Mouse (Mus musculus): ENCODE measurements around the gene Grin3b. TPM values are rescaled to one million over a fixed set of nuclear protein-coding genes. Genes with fewer than 3 reads are reported as not detected.

Gene Grin3b
- total RNA-seq, 2 experiments from 2014 or later, result 0.14 to 0.20 TPM

GRCm38 (mm10) chr10:79995636-79996035 is 25.1 kb downstream of the Grin3b start:
- DNase-seq (ENCODE audit: extremely low spot score in 1 of 2, low spot score in 2 of 2), result no peak
- H3K4me3 ChIP-seq, result no peak overlapping the region
- TF ChIP-seq CTCF (IDR thresholded peaks at IDR 0.05), result no peak
- intact Hi-C loops (cut with DNase I), result loop anchor here (5.0 kb wide), 1 partner anchor 42 kb away; the partner anchor contains the start of gene Polr2e
- H3K27ac ChIP-seq, result no peak overlapping the region

DNA sequence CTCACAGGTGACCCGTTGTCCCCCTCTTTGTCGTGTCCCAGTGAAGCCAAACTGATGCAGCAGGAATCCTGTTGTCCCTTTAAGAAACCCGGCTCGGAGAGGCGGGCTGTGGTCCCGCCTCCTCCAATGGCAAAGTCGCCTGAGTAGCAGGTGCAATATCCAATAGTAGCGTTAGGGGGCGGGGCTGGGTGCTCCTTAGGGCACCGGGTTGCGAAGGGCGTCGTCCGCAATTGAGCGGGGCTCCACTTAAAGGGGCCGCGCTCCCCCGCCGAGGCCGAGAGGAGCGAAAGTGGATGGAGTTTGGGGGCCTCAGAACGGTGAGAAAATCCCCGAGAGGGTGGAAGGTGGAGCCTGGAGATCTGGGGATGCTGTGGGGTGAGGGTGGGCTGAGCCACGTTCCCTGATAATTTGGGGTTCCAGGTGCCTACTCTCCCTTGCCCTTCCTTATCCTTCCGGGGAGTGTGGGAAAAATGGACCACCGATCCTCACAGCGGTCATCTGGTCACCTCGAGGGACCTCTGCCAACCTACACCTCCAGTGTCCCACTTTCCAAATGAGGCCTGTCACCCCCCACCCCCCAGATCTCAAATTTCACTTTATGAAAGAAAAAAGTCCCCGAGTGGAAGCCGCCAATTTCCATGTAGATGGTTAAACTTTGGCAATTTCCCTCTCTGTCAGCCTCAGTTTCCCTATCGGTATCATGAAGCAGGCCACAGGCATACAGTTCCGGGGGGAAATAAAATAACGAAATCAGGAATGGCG is 25.9 kb downstream of the Grin3b start, which contains the start of gene Abca7:
Gene Abca7 (plus strand): TSS at position 223 of the 762 bp plus-strand sequence.
- H3K27ac ChIP-seq, result peak within 1 kb of the TSS; percentile 74
- H3K4me3 ChIP-seq, result peak within 1 kb of the TSS; percentile 55
- peak; percentile 93 to 98 for DNase-seq (ENCODE audit: extremely low spot score in 1 of 2, low spot score in 2 of 2)
- TF ChIP-seq CTCF (IDR thresholded peaks at IDR 0.05), result no peak; the same call in 1 of the 2 replicates
- intact Hi-C loops (cut with DNase I), result loop anchor here (5.0 kb wide), 1 partner anchor 41 kb away; the partner anchor contains the start of gene Polr2e

DNA sequence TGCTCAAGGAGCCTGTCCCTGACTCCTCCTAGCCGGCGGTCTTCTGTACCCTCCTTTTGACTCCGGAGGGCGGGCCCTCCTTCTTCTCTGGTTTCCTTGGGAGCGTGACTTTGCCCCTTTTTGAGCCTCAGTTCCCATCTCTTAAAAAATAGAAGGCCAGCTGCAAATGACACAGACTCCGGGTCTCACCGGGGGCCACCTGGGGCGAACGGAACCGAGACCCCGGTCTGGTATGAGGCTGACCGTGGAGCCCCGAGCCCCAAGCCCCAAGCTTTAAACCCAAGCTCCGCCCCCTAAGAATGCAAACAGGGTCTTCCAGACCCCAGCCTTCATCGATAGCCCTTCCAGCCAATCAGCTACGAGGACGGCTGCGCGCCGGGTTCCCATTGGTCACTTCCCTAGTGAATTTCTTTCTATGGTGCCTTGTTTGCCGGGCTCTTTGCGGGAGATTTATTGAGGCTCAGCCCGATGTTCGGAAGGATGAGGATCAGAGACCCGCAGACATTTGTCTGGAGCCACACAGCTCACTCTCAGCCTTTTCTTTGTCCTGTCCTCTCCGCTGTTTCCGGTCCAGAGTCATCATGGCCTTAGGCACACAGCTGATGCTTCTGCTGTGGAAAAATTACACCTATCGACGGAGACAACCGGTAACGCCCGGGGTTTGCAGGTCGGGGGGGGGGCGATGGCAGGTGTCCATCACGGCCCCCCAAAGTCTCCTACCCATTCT is 26.7 kb downstream of the Grin3b start:
- DNase-seq (ENCODE audit: extremely low spot score in 1 of 2, low spot score in 2 of 2), result peak; percentile 61 to 71
- no peak overlapping the region for H3K27ac ChIP-seq
- no peak for TF ChIP-seq CTCF (IDR thresholded peaks at IDR 0.05)
- H3K4me3 ChIP-seq, result peak overlapping the region; percentile 55
- intact Hi-C loops (cut with DNase I), result loop anchor here (5.0 kb wide), 1 partner anchor 40 kb away; the partner anchor contains the start of gene Polr2e

DNA sequence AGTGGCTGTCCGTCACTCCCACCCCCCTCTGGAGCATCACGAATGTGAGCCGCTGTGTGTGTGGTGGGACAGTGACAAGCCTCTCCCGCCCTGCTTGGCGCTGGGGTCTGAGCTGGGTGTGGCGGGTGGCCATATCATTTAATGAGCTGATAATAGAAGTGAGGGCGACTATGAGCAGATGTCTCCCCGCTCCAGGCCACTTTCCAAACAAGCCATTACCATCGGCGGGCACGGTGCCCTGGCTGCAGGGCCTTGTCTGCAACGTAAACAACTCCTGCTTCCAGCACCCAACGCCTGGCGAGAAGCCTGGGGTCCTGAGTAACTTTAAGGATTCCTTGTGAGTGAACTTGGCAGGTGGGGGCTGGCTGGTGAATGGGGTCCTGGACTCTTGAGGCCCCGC is 27.3 kb downstream of the Grin3b start:
- Histone ChIP-seq H3K27ac (no peak overlapping the region), H3K4me3 (peak overlapping the region; percentile 55)
- intact Hi-C loops (cut with DNase I), result loop anchor here (5.0 kb wide), 1 partner anchor 39 kb away; the partner anchor contains the start of gene Polr2e
- no peak for DNase-seq (ENCODE audit: extremely low spot score in 1 of 2, low spot score in 2 of 2)
- no peak for TF ChIP-seq CTCF (IDR thresholded peaks at IDR 0.05)

DNA sequence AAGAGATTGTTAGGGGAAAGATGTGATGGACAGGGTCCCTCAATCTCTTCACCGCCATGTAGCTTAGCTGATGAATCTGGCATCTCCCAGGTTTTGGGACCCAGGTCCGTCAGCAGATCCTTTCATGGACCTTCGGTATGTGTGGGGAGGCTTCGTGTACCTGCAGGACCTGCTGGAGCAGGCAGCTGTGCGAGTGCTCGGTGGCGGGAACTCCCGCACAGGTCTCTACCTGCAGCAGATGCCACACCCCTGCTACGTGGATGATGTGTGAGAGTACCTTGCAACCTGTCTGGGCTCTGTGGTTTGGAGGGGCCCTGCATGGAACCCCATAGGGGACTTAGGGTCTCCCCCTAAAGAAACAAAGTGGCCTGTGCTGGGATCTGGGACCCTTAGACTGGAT is 31.4 kb downstream of the Grin3b start:
- TF ChIP-seq CTCF (IDR thresholded peaks at IDR 0.05), result no peak
- intact Hi-C loops (cut with DNase I), result no loop called here
- no peak overlapping the region for H3K4me3 ChIP-seq
- no peak overlapping the region for H3K27ac ChIP-seq
- no peak for DNase-seq (ENCODE audit: extremely low spot score in 1 of 2, low spot score in 2 of 2)

GRCm38 (mm10) chr10:80002829-80003228 is 32.3 kb downstream of the Grin3b start:
- H3K27ac ChIP-seq, result no peak overlapping the region
- no peak for DNase-seq (ENCODE audit: extremely low spot score in 1 of 2, low spot score in 2 of 2)
- no peak overlapping the region for H3K4me3 ChIP-seq
- TF ChIP-seq CTCF (IDR thresholded peaks at IDR 0.05), result no peak
- intact Hi-C loops (cut with DNase I), result no loop called here

DNA sequence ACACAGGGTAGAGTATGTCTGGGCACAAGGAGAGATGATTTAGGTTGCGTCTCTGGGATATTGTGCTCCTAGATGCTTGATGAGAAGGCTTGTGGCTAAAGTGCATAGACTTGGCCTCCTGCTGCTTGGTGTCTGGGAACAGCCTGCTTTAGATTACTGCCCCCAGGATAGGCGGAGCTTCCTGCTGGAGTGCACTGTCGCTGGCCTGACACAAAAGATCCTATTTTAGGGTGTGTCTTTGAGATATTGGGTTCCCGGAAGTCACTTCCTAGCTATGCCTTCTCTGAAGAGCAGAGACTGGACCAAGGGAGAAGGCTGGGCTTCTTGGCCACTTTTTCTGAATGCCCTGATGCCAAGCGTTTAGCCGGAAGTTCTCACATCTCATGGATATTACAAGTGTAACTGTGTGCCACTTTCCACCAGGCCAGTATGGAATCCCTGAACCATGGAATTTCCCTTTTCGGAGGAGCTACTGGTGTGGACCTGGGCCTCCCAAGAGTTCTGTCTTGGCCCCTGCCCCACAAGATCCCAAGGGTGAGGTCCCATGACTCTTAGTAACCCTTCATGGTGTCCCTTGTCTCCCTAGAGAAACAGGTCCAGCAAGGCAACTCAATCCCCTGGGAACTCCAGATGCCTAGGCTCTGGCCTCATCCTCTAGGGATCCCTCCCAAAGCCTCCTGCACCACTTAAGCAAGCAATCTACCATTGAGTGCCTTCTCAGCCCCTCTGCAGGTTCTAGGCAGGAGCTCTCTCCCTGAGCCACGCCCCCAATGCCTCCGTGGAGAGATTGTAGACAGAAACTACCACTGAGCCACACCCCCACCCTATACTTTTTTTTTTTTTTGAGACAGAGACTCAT is 33.1 kb downstream of the Grin3b start:
- intact Hi-C loops (cut with DNase I), result loop anchor here (2.0 kb wide), 1 partner anchor 19 kb away; no protein-coding TSS in a partner anchor
- no peak overlapping the region for H3K27ac ChIP-seq
- DNase-seq (ENCODE audit: extremely low spot score in 1 of 2, low spot score in 2 of 2), result no peak
- no peak overlapping the region for H3K4me3 ChIP-seq
- TF ChIP-seq CTCF (IDR thresholded peaks at IDR 0.05), result no peak

GRCm38 (mm10) chr10:80004233-80004705 is 33.8 kb downstream of the Grin3b start:
- no peak for TF ChIP-seq CTCF (IDR thresholded peaks at IDR 0.05)
- no peak overlapping the region for H3K27ac ChIP-seq
- intact Hi-C loops (cut with DNase I), result loop anchor here (2.0 kb wide), 1 partner anchor 19 kb away; no protein-coding TSS in a partner anchor
- no peak overlapping the region for H3K4me3 ChIP-seq
- DNase-seq (ENCODE audit: extremely low spot score in 1 of 2, low spot score in 2 of 2), result no peak

DNA sequence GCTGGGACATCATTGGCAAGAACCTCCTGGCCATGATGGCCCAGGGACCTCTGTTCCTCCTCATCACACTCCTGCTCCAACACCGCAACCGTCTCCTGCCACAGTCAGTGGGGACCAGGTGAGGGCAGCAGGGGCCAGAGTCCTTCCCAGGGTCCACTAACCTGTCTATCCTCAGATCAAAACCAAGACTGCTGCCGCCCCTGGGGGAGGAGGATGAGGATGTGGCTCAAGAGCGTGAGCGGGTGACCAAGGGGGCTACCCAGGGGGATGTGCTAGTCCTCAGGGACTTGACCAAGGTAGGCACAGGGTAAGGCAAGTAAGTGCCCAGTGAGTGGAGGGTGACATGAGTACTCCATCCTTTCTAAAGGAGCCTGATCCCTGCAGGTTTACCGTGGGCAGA is 41.2 kb downstream of the Grin3b start:
- no peak for TF ChIP-seq CTCF (IDR thresholded peaks at IDR 0.05)
- Histone ChIP-seq H3K4me3 (no peak overlapping the region), H3K27ac (no peak overlapping the region)
- intact Hi-C loops (cut with DNase I), result no loop called here
- no peak for DNase-seq (ENCODE audit: extremely low spot score in 1 of 2, low spot score in 2 of 2)

GRCm38 (mm10) chr10:80013609-80014008 is 43.1 kb downstream of the Grin3b start:
- DNase-seq (ENCODE audit: extremely low spot score in 1 of 2, low spot score in 2 of 2), result no peak
- Histone ChIP-seq H3K4me3 (no peak overlapping the region), H3K27ac (no peak overlapping the region)
- no peak for TF ChIP-seq CTCF (IDR thresholded peaks at IDR 0.05)
- intact Hi-C loops (cut with DNase I), result no loop called here
